Mouse (Mus musculus) intestine, embryonic 14.5 days (tissue): Measurements from ENCODE around the gene Tefm. TPM values are rescaled to one million over a fixed set of nuclear protein-coding genes. Genes with fewer than 3 reads are reported as not detected.

Experiments
- ATAC-seq: fragments of 200-750 bp; cut with Nextera tagmentation; replicated peaks from 2 replicates; pipeline ENCODE4 v1.8.0; 2017; ENCODE audit warnings: low read depth, moderate number of reproducible peaks, moderate TSS enrichment, moderate library complexity; ENCODE audit not compliant: low FRiP score, low TSS enrichment
- DNase-seq: peaks from one replicate; pipeline ENCODE4 v3.0.0-alpha.2; 2018; ENCODE audit warnings: low spot score
- H3K27ac ChIP-seq: fragments of 300-500 bp; sonication (generic); 2 replicates; pipeline ENCODE4 v1.5.1; 2014; ENCODE audit warnings: low read depth, mild to moderate bottlenecking, control low read depth
- H3K27me3 ChIP-seq: fragments of 300-500 bp; sonication (generic); replicated peaks from 2 replicates; pipeline ENCODE4 v1.6.1; 2014; ENCODE audit warnings: low read length, control low read depth; ENCODE audit not compliant: control insufficient read depth, insufficient read depth
- H3K36me3 ChIP-seq: fragments of 300-500 bp; sonication (generic); 2 replicates; pipeline ENCODE4 v1.6.1; 2014; ENCODE audit warnings: low read length, control low read depth; ENCODE audit not compliant: control insufficient read depth, insufficient read depth
- H3K4me1 ChIP-seq: fragments of 300-500 bp; sonication (generic); replicated peaks from 2 replicates; pipeline ENCODE4 v1.6.1; 2014; ENCODE audit warnings: low read length, control low read depth, mixed read lengths; ENCODE audit not compliant: control insufficient read depth, insufficient read depth
- H3K4me2 ChIP-seq: fragments of 300-500 bp; sonication (generic); 2 replicates; pipeline ENCODE4 v1.6.1; 2014; ENCODE audit warnings: low read length
- H3K4me3 ChIP-seq: fragments of 300-500 bp; sonication (generic); 2 replicates; pipeline ENCODE4 v1.5.1; 2014; ENCODE audit warnings: low read depth, low read length, control low read depth, mixed read lengths
- H3K9ac ChIP-seq: fragments of 300-500 bp; sonication (generic); 2 replicates; pipeline ENCODE4 v1.6.1; 2014; ENCODE audit warnings: mild to moderate bottlenecking, low read length
- H3K9me3 ChIP-seq: fragments of 300-500 bp; sonication (generic); 2 replicates; pipeline ENCODE4 v1.6.1; 2016; ENCODE audit warnings: low read length, control low read depth; ENCODE audit not compliant: control insufficient read depth
- WGBS: fragments of 180-500 bp; shearing (Covaris S2); extraction: QIAGEN DNeasy Blood & Tissue Kit; methylation state at CpG from one replicate; pipeline ENCODE4 v1.1.7; 2014; 5-methylcytosine and 5-hydroxymethylcytosine counted together
- polyA plus RNA-seq: library from polyadenylated mRNA; unstranded; fragments of >200 nt; fragmentation: Nextera tagmentation; extraction: Ambion mirVana; gene quantifications from 2 replicates; pipeline ENCODE4 v1.2.1, GENCODE M21; 2014

The Tefm gene
- polyA plus RNA-seq, 1 experiment from 2014 or later = 29.3 TPM

DNA sequence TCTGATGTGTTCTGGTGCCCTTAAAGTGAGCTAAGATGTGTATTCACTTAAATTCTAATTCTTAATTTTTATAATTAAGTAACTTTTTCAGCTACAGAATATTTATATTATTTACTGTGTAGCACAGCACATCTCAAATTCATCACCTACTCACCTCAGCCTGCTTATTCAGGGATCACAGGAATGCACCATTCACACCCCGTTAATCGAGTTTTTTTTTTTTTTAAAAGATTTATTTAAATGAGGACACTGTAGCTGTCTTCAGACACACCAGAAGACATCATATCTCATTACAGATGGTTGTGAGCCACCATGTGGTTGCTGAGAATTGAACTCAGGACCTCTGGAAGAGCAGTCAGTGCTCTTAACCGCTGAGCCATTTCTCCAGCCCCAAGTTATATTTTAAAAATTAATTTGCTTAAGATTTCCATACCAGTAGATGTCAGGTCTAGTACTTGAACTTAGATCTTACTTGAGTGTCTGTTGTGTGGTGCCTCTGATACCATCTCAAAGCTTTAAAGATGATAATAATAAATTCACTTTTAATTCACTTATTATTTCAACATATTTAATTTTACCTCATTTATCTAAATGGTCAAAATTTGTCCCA is 51.3 kb downstream of the Tefm start:
- H3K4me1 ChIP-seq = peaks cover 4% of the 10 kb centered on the region; the same call in 1 of the 2 replicates
- no peaks in the 10 kb centered on the region for H3K27me3 ChIP-seq
- H3K4me3 ChIP-seq = peak overlapping the region; percentile 98
- H3K9me3 ChIP-seq = no peaks in the 10 kb centered on the region
- peak overlapping the region; percentile 68 for H3K4me2 ChIP-seq
- H3K27ac ChIP-seq = no peak overlapping the region
- H3K36me3 ChIP-seq = peaks cover 19% of the 10 kb centered on the region
- DNase-seq (no peak), ATAC-seq (no peak)
- 69% methylated on average over 3 of the region's 3 CpGs for WGBS
- H3K9ac ChIP-seq = peak overlapping the region; percentile 95

DNA sequence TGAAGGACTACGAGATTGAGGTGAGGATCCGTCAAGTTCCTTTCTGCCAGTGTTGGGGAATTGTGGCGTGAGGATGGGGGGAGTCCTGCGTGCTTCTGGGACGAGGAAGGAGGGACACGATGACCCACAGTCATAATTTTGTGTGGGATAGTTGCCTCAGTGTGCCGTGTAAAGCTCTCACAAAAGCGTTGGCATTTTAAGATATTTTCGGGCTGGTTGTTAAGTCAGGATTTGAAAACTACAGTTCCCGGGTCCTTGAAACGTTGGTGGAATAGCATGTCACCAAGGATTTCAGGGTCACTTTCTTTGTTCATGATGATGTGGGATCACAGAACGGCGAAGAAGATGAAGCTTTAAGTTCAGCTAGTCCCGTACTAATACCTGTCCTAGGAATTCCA is 52.2 kb downstream of the Tefm start:
- Histone ChIP-seq H3K36me3 (peaks cover 11% of the 10 kb centered on the region), H3K4me3 (peak overlapping the region; percentile 98), H3K9me3 (no peaks in the 10 kb centered on the region), H3K9ac (peak overlapping the region; percentile 95), H3K4me1 (peaks cover 4% of the 10 kb centered on the region; the same call in 1 of the 2 replicates), H3K27ac (peak overlapping the region; percentile 57; the same call in 1 of the 2 replicates), H3K27me3 (no peaks in the 10 kb centered on the region), H3K4me2 (peak overlapping the region; percentile 68)
- DNase-seq (no peak), ATAC-seq (no peak)
- under 1% methylated on average over 14 of the region's 14 CpGs for WGBS

DNA sequence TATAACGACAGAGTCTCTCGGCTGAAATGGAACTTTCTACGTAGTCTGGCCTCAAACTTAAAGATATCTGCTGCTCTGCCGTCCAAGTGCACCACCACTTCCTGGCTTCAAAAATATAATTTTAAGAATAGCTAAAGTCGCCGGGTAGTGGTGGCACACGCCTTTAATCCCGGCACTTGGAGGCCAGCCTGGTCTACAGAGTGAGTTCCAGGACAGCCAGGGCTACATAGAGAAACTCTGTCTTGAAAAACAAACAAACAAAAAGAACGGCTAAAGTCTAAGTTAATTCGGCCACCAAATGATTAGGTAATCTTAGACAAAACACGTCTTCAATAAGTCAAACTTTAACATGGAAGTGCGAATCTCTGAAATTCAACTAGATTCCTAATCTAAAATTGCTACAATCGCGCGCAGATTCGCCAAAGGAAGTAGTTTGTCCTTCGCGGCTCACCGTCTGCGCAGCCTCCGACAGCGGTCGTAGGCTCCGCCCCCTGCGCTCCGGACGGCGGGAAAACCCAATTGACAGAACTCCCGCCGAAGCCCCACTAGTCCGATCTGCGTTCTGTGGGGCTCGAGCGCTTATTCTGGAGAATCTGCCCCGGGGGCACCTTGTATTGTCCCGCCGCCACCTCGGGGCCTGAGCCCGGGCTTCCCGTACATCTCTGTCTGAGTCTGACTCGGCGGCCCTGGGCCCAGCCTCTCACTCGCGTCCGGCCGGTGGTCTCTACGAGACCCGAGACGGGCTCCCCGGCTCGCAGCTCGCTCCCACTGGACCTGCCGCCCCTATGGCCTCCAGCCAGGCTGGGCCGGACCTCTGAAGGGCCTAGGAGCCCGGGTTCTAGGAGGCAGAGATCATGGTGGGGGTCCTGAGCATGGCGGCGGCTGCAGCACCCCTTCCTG is 52.8 kb downstream of the Tefm start, which contains the start of gene Atad5:
Gene Atad5, plus strand, starts transcription at position 484 of the 900 bp plus-strand sequence.
- DNase-seq = peak; percentile 95
- Histone ChIP-seq H3K9me3 (no peaks in the 10 kb centered on the region), H3K4me1 (peaks cover 4% of the 10 kb centered on the region; the same call in 1 of the 2 replicates), H3K27ac (peak within 1 kb of the TSS; percentile 57; the same call in 1 of the 2 replicates), H3K4me3 (peak within 1 kb of the TSS; percentile 98), H3K4me2 (peak within 1 kb of the TSS; percentile 68), H3K36me3 (peaks cover 5% of the 10 kb centered on the region; the same call in 1 of the 2 replicates), H3K27me3 (no peaks in the 10 kb centered on the region), H3K9ac (peak within 1 kb of the TSS; percentile 95)
- peak; percentile 73 for ATAC-seq
- WGBS = 5% methylated on average over 57 of the region's 57 CpGs

DNA sequence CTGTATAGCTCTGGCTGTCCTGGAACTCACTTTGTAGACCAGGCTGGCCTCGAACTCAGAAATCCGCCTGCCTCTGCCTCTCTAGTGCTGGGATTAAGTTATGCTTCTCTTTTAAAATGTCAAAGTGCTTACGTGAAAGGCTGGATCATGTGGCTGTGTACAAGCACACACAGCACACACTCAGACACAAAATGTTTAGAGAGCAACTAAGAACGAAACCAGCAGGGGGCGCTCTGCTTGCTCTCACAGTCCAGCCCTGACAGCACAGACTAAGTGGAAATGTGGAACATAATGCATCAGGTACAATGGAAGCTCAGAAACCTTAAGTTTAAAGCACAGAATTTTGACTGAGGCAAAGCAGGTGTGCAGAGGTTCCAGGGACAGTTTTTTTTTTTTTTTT is 55.1 kb downstream of the Tefm start:
- H3K9me3 ChIP-seq = no peaks in the 10 kb centered on the region
- H3K9ac ChIP-seq = no peak overlapping the region
- WGBS = 6% methylated on average over 5 of the region's 5 CpGs
- DNase-seq (peak; percentile 83), ATAC-seq (no peak)
- H3K36me3 ChIP-seq = no peaks in the 10 kb centered on the region
- H3K4me3 ChIP-seq = no peak overlapping the region
- H3K27me3 ChIP-seq = no peaks in the 10 kb centered on the region
- H3K27ac ChIP-seq = no peak overlapping the region
- no peak overlapping the region for H3K4me2 ChIP-seq
- peaks cover 4% of the 10 kb centered on the region; the same call in 1 of the 2 replicates for H3K4me1 ChIP-seq

Other genes with a start within 250 kb of the Tefm start
- gene Utp6, start 179.8 kb downstream of the Tefm start, polyA plus RNA-seq = 53.5 and 60.3 TPM in 2 replicates
- gene Suz12, start 149.1 kb downstream of the Tefm start, polyA plus RNA-seq = 29.6 and 30.1 TPM in 2 replicates
- 29.2 and 32.4 TPM in 2 replicates for gene Crlf3, start 61.2 kb downstream of the Tefm start, polyA plus RNA-seq
- 12.3 and 14.4 TPM in 2 replicates for gene Atad5, start 52.8 kb downstream of the Tefm start, polyA plus RNA-seq
- 1.9 and 2.3 TPM in 2 replicates for gene Adap2, start 11.9 kb upstream of the Tefm start, polyA plus RNA-seq
- 6.9 and 8.6 TPM in 2 replicates for gene Rnf135, start 41.7 kb upstream of the Tefm start, polyA plus RNA-seq
- gene Rhot1, start 66.8 kb upstream of the Tefm start, polyA plus RNA-seq = 51.1 and 54.7 TPM in 2 replicates
- gene Rhbdl3, start 158.7 kb upstream of the Tefm start, polyA plus RNA-seq = 2.7 and 3.1 TPM in 2 replicates
- 17.3 and 20.0 TPM in 2 replicates for gene 5730455P16Rik, start 235.9 kb upstream of the Tefm start, polyA plus RNA-seq
- gene Zfp207, start 241.1 kb upstream of the Tefm start, polyA plus RNA-seq = 223 and 250 TPM in 2 replicates